Mouse (Mus musculus): Measurements from ENCODE around the gene Prr19.

DNA sequence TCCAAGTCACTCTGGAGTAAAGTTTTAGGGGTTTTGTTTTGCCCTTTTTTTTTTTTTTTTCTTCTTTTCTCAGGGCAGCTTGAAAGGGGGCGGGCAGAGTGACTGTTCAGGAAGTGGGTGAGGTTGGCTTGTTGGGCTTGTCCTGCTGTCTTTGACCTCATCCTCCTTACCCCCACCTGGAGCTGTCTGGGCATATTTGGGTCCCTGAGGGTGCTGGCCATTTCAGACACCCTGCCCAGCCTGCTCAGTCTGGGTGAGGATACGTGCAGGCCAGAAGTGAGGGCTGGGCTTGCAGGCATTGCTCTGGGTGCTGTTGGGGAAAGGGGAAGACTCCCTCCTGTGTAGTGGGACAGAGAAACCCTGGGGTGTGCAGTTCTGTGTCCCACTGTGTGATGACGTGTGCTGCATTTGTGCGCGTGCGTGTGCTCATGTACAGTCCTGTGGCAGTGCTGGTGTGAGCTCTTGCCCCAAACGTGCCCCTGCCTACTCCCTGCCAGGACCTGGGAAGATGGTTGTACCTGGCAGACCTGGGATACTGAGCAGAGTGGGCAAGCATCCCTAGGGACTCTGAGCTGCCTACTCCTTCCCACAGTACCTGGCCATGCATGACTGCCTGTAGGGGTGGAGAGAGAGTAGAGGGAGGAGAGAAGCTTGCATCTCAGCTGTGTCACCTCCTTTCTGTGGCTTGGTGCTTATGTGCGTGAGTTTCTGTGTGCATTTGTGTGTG lies 31.5 kb upstream of the Prr19 start:
- TF ChIP-seq CTCF (IDR thresholded peaks at IDR 0.05; ENCODE audit: borderline replicate concordance, control insufficient read depth, extremely low read depth, insufficient read depth, low read length, poor library complexity) (no peak), POLR2A (IDR thresholded peaks at IDR 0.05; ENCODE audit: control insufficient read depth, extremely low read depth, insufficient read depth, low read length, poor library complexity) (no peak)
